Mouse (Mus musculus): ENCODE results near the gene Efcab3. TPM values are rescaled to one million over a fixed set of nuclear protein-coding genes. Genes with fewer than 3 reads are reported as not detected.

Gene Efcab3
- total and polyA plus RNA-seq, 2 experiments from 2014 or later, result not detected

- 88% methylated on average over 68 of the region's 69 CpGs for WGBS
- DNase-seq (ENCODE audit: low spot score) (no peak), ATAC-seq (ENCODE audit: low FRiP score) (no peak)
- no peaks in the 10 kb centered on the region for H3K36me3 ChIP-seq (ENCODE audit: insufficient read depth, low read length)
- no peaks in the 10 kb centered on the region for H3K4me1 ChIP-seq (ENCODE audit: insufficient read depth, low read length)
- TF ChIP-seq CTCF (IDR thresholded peaks at IDR 0.05), result no peak
- no peak overlapping the region for H3K27ac ChIP-seq (ENCODE audit: low read depth, low read length)
- no peak overlapping the region for H3K9ac ChIP-seq (replicated peaks; ENCODE audit: low read length, poor library complexity, severe bottlenecking)
- no peaks in the 10 kb centered on the region for H3K27me3 ChIP-seq (ENCODE audit: insufficient read depth, low read length)
- H3K4me3 ChIP-seq (ENCODE audit: low read depth, low read length), result no peak overlapping the region
- H3K4me2 ChIP-seq (ENCODE audit: low read depth, low read length, poor library complexity, severe bottlenecking), result no peak overlapping the region
- H3K9me3 ChIP-seq (ENCODE audit: low read length), result peaks cover 9% of the 10 kb centered on the region; the same call in 1 of the 2 replicates
Measured at GRCm38 (mm10) chr11:105164516-105165510, 101.4 kb downstream of the Efcab3 start.

GRCm38 (mm10) chr11:105166780-105167179 lies 103.4 kb downstream of the Efcab3 start:
- Histone ChIP-seq H3K9me3 (ENCODE audit: low read length) (peaks cover 9% of the 10 kb centered on the region; the same call in 1 of the 2 replicates), H3K36me3 (ENCODE audit: insufficient read depth, low read length) (no peaks in the 10 kb centered on the region), H3K4me3 (ENCODE audit: low read depth, low read length) (no peak overlapping the region), H3K4me1 (ENCODE audit: insufficient read depth, low read length) (no peaks in the 10 kb centered on the region), H3K27me3 (ENCODE audit: insufficient read depth, low read length) (no peaks in the 10 kb centered on the region), H3K27ac (ENCODE audit: low read depth, low read length) (no peak overlapping the region), H3K9ac (replicated peaks; ENCODE audit: low read length, poor library complexity, severe bottlenecking) (no peak overlapping the region), H3K4me2 (ENCODE audit: low read depth, low read length, poor library complexity, severe bottlenecking) (no peak overlapping the region)
- ATAC-seq (ENCODE audit: low FRiP score), result no peak
- no peak for TF ChIP-seq CTCF (IDR thresholded peaks at IDR 0.05)
- 90% methylated on average over 10 of the region's 10 CpGs for WGBS
- DNase-seq (ENCODE audit: low spot score), result no peak

Other genes starting within 250 kb of the Efcab3 start
- 25.2 and 28.0 TPM in 2 replicates for gene Mettl2, start 62.8 kb downstream of the Efcab3 start, total RNA-seq (2014; rRNA removed)
- 30.0 and 35.6 TPM in 2 replicates for gene Mettl2, start 62.8 kb downstream of the Efcab3 start, polyA plus RNA-seq (2015; fragmentation: Nextera tagmentation; extraction: Ambion mirVana)
- gene Gm10842, start 83.3 kb downstream of the Efcab3 start, total RNA-seq (2014; rRNA removed), result not detected in 2 replicates
- not detected in 2 replicates for gene Gm10842, start 83.3 kb downstream of the Efcab3 start, polyA plus RNA-seq (2015; fragmentation: Nextera tagmentation; extraction: Ambion mirVana)
- gene Tlk2, start 115.2 kb downstream of the Efcab3 start, total RNA-seq (2014; rRNA removed), result 66.5 and 81.1 TPM in 2 replicates
- 12.3 and 15.3 TPM in 2 replicates for gene Tlk2, start 115.2 kb downstream of the Efcab3 start, polyA plus RNA-seq (2015; fragmentation: Nextera tagmentation; extraction: Ambion mirVana)
- gene Mrc2, start 229.1 kb downstream of the Efcab3 start, total RNA-seq (2014; rRNA removed), result 16.8 and 20.5 TPM in 2 replicates
- gene Mrc2, start 229.1 kb downstream of the Efcab3 start, polyA plus RNA-seq (2015; fragmentation: Nextera tagmentation; extraction: Ambion mirVana), result 3.4 TPM in 2 replicates

Measured in midbrain, postnatal 0 days (tissue).